Mouse (Mus musculus): ENCODE measurements at regions not wholly inside any gene's neighbourhood (a gene's known extent, or its start where the extent isn't known, plus 50 kb on each side); places are given as distances from the start of the nearest gene placed in this dataset.
"Not testable (repeated sequence)": the region's sequence is repeated elsewhere in the genome, so short reads cannot be mapped to it uniquely, and the experiment has no call there.

DNA sequence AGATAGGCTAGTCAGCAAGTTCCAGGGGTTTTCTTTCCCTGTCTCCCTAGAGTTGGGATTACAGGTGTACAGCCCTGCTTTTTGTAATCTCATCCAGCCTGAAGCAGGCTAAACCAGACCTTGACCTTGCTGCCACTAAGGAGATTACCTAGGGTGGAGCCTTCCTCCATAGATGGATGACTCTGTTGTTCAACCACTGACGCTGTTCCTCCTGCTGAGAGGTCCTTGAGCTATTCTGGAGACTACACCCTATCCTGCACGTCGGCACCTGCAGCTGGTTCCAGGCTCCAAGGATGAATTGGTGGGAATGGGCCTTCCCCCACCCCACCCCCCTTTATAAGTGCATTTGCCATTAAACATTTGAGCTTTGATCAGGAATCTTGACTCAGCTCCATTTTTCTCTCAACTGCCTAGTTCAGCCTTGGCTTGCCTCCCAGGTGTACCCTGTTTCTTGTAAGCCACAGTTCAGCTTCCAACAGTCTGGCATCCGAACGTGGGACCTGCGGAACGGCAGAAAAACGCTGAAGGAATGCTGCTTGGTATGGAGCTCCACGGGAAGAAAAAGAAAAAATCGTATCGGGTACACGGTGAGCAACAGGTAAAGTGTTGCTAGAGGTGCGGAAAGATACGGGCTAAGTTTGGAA, 131.7 kb upstream of the Ube2e1 start:
- no peaks in the 10 kb centered on the region for H3K4me1 ChIP-seq (ENCODE audit: insufficient read depth, low read length)
- DNase-seq (ENCODE audit: low spot score) = no peak
- H3K27ac ChIP-seq (ENCODE audit: low read depth, low read length) = no peak overlapping the region
- H3K36me3 ChIP-seq (ENCODE audit: insufficient read depth, low read length) = no peaks in the 10 kb centered on the region
- WGBS = 24% methylated on average over 14 of the region's 14 CpGs
- no peak for ATAC-seq (ENCODE audit: low FRiP score)
- no peak for TF ChIP-seq CTCF (IDR thresholded peaks at IDR 0.05)
- no peak overlapping the region for H3K9ac ChIP-seq (replicated peaks; ENCODE audit: low read length, poor library complexity, severe bottlenecking)
- H3K4me2 ChIP-seq (ENCODE audit: low read depth, low read length, poor library complexity, severe bottlenecking) = peak overlapping the region; percentile 26; the same call in 1 of the 2 replicates
- no peaks in the 10 kb centered on the region for H3K27me3 ChIP-seq (ENCODE audit: insufficient read depth, low read length)
- H3K9me3 ChIP-seq (ENCODE audit: low read length) = no peaks in the 10 kb centered on the region
- peak overlapping the region; percentile 12; the same call in 1 of the 2 replicates for H3K4me3 ChIP-seq (ENCODE audit: low read depth, low read length)

DNA sequence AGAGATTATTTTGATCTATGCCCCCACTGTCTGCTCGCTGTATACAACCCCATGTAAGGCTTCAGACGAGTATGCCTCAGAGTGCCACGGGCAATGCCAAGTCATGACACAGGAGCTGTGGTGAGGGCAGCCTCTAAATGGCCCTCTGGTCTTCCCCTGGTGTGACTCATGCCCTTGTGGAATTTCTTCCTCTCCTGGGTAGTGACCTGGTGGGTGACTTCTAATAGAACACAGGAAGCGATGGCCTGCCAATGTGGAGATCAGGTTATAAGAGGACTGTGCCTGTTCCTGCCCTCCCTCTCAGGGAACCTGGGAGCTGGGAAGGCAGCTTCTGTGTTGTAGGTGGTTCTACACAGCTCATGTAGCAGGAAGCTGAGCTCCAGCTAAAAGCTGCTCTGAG, 130.7 kb upstream of the Ube2e1 start:
- Histone ChIP-seq H3K4me2 (ENCODE audit: low read depth, low read length, poor library complexity, severe bottlenecking) (no peak overlapping the region), H3K4me3 (ENCODE audit: low read depth, low read length) (no peak overlapping the region), H3K36me3 (ENCODE audit: insufficient read depth, low read length) (no peaks in the 10 kb centered on the region), H3K4me1 (ENCODE audit: insufficient read depth, low read length) (no peaks in the 10 kb centered on the region), H3K27me3 (ENCODE audit: insufficient read depth, low read length) (no peaks in the 10 kb centered on the region), H3K27ac (ENCODE audit: low read depth, low read length) (no peak overlapping the region), H3K9me3 (ENCODE audit: low read length) (no peaks in the 10 kb centered on the region), H3K9ac (replicated peaks; ENCODE audit: low read length, poor library complexity, severe bottlenecking) (no peak overlapping the region)
- TF ChIP-seq CTCF (IDR thresholded peaks at IDR 0.05) = no peak
- no peak for ATAC-seq (ENCODE audit: low FRiP score)
- 89% methylated on average over 4 of the region's 4 CpGs for WGBS
- no peak for DNase-seq (ENCODE audit: low spot score)

DNA sequence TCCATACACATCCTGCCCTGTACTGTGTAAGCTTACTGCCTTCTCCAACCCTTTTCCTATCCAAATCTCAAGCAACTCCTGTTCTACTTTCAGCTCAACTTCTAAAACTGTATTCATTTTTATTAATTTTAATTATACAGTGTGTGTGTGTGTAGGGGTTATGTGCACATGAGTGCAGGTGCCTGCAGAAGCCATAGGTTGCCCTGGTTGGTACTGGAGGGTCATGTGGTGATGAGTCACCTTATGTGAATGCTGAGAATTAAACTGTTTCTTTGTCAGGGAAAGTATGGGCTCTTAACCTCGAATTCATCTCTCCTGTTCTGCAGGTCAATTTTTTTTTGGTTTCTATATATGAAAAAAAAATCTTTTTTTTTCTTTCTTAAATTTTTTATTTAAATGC, 117.0 kb upstream of the Ube2e1 start:
- H3K27ac ChIP-seq (ENCODE audit: low read depth, low read length) = no peak overlapping the region
- 68% methylated on average over 1 of the region's 1 CpGs for WGBS
- TF ChIP-seq CTCF (IDR thresholded peaks at IDR 0.05) = no peak
- no peak overlapping the region for H3K4me2 ChIP-seq (ENCODE audit: low read depth, low read length, poor library complexity, severe bottlenecking)
- H3K27me3 ChIP-seq (ENCODE audit: insufficient read depth, low read length) = no peaks in the 10 kb centered on the region
- H3K9ac ChIP-seq (replicated peaks; ENCODE audit: low read length, poor library complexity, severe bottlenecking) = no peak overlapping the region
- no peaks in the 10 kb centered on the region for H3K4me1 ChIP-seq (ENCODE audit: insufficient read depth, low read length)
- H3K9me3 ChIP-seq (ENCODE audit: low read length) = no peaks in the 10 kb centered on the region
- ATAC-seq (ENCODE audit: low FRiP score) (no peak), DNase-seq (ENCODE audit: low spot score) (no peak)
- no peak overlapping the region for H3K4me3 ChIP-seq (ENCODE audit: low read depth, low read length)
- H3K36me3 ChIP-seq (ENCODE audit: insufficient read depth, low read length) = no peaks in the 10 kb centered on the region

DNA sequence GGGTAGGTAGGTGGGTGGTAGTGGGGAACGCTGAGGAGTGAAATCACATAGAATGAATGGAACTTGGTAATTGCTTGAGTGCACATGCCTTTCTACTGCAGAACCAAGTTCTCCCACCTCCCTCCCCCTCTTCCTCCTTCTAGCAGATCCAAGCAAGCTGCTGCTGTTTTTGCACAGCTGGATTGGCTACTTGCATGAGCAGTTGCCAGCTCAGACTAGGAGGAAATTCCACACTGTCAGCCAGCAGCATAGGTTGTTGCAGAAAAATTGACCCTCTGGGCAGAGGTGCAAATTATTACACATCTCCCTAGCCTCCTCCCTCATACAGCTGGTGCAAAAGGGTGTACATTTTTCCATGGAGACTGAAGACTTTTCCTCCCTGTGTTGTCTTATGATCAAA, 112.8 kb upstream of the Ube2e1 start:
- Histone ChIP-seq H3K27me3 (ENCODE audit: insufficient read depth, low read length) (no peaks in the 10 kb centered on the region), H3K9me3 (ENCODE audit: low read length) (no peaks in the 10 kb centered on the region), H3K36me3 (ENCODE audit: insufficient read depth, low read length) (no peaks in the 10 kb centered on the region), H3K27ac (ENCODE audit: low read depth, low read length) (no peak overlapping the region), H3K4me1 (ENCODE audit: insufficient read depth, low read length) (no peaks in the 10 kb centered on the region), H3K4me3 (ENCODE audit: low read depth, low read length) (no peak overlapping the region), H3K4me2 (ENCODE audit: low read depth, low read length, poor library complexity, severe bottlenecking) (no peak overlapping the region), H3K9ac (replicated peaks; ENCODE audit: low read length, poor library complexity, severe bottlenecking) (no peak overlapping the region)
- DNase-seq (ENCODE audit: low spot score) = no peak
- TF ChIP-seq CTCF (IDR thresholded peaks at IDR 0.05) = no peak
- WGBS = 93% methylated on average over 1 of the region's 1 CpGs
- no peak for ATAC-seq (ENCODE audit: low FRiP score)

DNA sequence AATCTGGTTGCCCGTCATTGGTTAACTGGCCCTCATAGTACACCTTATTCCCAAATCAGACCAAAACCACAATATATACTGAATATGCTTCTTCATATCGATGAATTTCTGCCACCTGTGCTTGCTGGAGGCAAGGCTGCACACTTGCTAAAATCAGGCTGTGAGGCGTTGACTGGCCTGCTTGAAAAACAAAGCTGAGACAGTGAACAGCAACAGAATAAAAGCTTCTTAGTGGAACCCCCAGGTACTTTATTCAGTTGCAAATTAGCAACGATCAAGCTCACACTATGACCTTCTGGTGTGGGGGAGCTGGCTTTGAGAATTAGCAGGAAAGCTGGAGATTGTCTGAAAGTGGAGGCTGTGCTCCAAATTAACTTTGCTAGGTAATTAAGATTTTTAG, 97.3 kb upstream of the Ube2e1 start:
- ATAC-seq (ENCODE audit: low FRiP score); H3K4me3 ChIP-seq (ENCODE audit: low read depth, low read length); DNase-seq (ENCODE audit: low spot score); H3K4me2 ChIP-seq (ENCODE audit: low read depth, low read length, poor library complexity, severe bottlenecking); H3K36me3 ChIP-seq (ENCODE audit: insufficient read depth, low read length); H3K27ac ChIP-seq (ENCODE audit: low read depth, low read length); H3K9me3 ChIP-seq (ENCODE audit: low read length); H3K9ac ChIP-seq (replicated peaks; ENCODE audit: low read length, poor library complexity, severe bottlenecking); H3K4me1 ChIP-seq (ENCODE audit: insufficient read depth, low read length); H3K27me3 ChIP-seq (ENCODE audit: insufficient read depth, low read length): not testable (repeated sequence)
- WGBS = 26% methylated on average over 4 of the region's 4 CpGs

DNA sequence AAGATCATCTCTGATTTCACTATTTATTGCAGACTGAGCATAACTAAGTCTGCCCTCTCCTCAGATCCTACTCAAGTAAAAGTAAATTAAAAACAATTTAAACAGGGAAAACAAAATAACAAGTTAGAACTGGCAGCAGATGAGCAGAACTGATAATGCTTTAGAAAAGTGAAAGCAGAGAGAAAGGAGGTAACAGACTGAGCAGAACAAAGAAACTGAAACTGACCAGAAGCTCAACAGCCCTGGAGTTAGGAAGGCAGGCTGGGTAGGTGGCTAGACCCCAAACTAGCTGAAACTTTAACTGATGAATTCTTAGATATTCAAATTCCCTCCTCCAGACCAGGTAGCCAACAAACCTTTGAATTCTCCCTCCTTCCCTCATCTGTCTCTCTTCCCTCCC, 94.2 kb upstream of the Ube2e1 start:
- H3K9ac ChIP-seq (replicated peaks; ENCODE audit: low read length, poor library complexity, severe bottlenecking) = no peak overlapping the region
- no peak overlapping the region for H3K4me2 ChIP-seq (ENCODE audit: low read depth, low read length, poor library complexity, severe bottlenecking)
- no peaks in the 10 kb centered on the region for H3K4me1 ChIP-seq (ENCODE audit: insufficient read depth, low read length)
- H3K9me3 ChIP-seq (ENCODE audit: low read length) = no peaks in the 10 kb centered on the region
- ATAC-seq (ENCODE audit: low FRiP score) (no peak), DNase-seq (ENCODE audit: low spot score) (no peak)
- TF ChIP-seq CTCF (IDR thresholded peaks at IDR 0.05) = no peak
- no peak overlapping the region for H3K27ac ChIP-seq (ENCODE audit: low read depth, low read length)
- no peaks in the 10 kb centered on the region for H3K36me3 ChIP-seq (ENCODE audit: insufficient read depth, low read length)
- no peaks in the 10 kb centered on the region for H3K27me3 ChIP-seq (ENCODE audit: insufficient read depth, low read length)
- no peak overlapping the region for H3K4me3 ChIP-seq (ENCODE audit: low read depth, low read length)

Data from midbrain, postnatal 0 days (tissue).